Mouse (Mus musculus): ENCODE results near the gene R3hcc1l. TPM values are rescaled to one million over a fixed set of nuclear protein-coding genes. Genes with fewer than 3 reads are reported as not detected.

The R3hcc1l gene
- polyA plus RNA-seq, 1 experiment from 2014 or later: 13.7 TPM

DNA sequence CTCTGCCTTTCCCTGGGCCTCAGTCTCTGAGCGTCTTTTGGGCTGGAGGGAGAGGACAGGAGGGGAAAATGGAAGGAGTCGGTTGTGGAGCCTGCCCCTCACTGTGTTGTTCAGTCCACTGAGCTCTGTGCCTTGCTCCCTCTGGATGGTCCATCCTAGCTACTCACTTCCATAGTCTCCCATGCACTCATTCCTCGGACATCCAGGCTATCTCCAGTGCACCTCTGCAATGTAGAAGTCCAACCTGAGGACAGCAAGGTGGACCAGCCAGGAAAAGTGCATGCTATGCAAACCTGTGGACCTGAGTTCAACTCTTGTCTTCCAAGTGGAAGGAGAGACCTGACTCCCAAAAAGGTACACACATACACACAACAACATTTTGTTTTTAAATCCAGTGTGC, 82.0 kb downstream of the R3hcc1l start:
- Histone ChIP-seq H3K4me1 (ENCODE audit: control insufficient read depth, insufficient read depth, low read length) (no peaks in the 10 kb centered on the region), H3K27me3 (ENCODE audit: control insufficient read depth, insufficient read depth, low read depth, low read length) (no peaks in the 10 kb centered on the region), H3K9me3 (replicated peaks; ENCODE audit: control insufficient read depth, low read length, poor library complexity, severe bottlenecking) (no peaks in the 10 kb centered on the region), H3K36me3 (ENCODE audit: control insufficient read depth, insufficient read depth, low read length) (no peaks in the 10 kb centered on the region), H3K27ac (ENCODE audit: low read length) (no peak overlapping the region), H3K4me3 (ENCODE audit: low read depth, low read length) (no peak overlapping the region), H3K9ac (ENCODE audit: low read depth, low read length) (no peak overlapping the region), H3K4me2 (ENCODE audit: low read length) (no peak overlapping the region)
- ATAC-seq: no peak
- WGBS: 79% methylated on average over 3 of the region's 3 CpGs

DNA sequence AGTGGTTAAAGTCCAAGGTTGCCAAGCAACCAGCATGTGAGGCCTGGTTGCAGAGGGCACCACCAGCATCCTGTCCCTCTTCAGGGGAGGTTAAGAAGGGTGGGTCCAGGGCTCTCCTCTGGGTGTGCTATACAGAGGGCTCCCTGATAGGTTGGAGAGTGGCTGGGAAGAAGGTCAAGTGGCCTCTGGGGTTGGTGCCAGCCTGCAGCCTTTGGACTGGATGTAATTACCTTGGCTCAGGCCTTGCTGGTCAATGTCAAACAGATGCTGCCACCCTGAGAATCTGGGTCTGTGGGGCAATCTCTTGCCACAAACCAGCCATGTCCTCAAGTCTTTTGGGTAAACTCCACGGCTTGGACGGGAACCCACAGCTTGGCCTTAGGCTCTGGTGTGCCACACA, 82.9 kb downstream of the R3hcc1l start:
- H3K27me3 ChIP-seq (ENCODE audit: control insufficient read depth, insufficient read depth, low read depth, low read length): no peaks in the 10 kb centered on the region
- no peak for ATAC-seq
- no peak overlapping the region for H3K9ac ChIP-seq (ENCODE audit: low read depth, low read length)
- H3K4me3 ChIP-seq (ENCODE audit: low read depth, low read length): no peak overlapping the region
- no peak overlapping the region for H3K4me2 ChIP-seq (ENCODE audit: low read length)
- no peak overlapping the region for H3K27ac ChIP-seq (ENCODE audit: low read length)
- no peaks in the 10 kb centered on the region for H3K9me3 ChIP-seq (replicated peaks; ENCODE audit: control insufficient read depth, low read length, poor library complexity, severe bottlenecking)
- WGBS: 89% methylated on average over 2 of the region's 2 CpGs
- H3K36me3 ChIP-seq (ENCODE audit: control insufficient read depth, insufficient read depth, low read length): no peaks in the 10 kb centered on the region
- H3K4me1 ChIP-seq (ENCODE audit: control insufficient read depth, insufficient read depth, low read length): no peaks in the 10 kb centered on the region

- Histone ChIP-seq H3K27ac (ENCODE audit: low read length) (no peak overlapping the region), H3K36me3 (ENCODE audit: control insufficient read depth, insufficient read depth, low read length) (no peaks in the 10 kb centered on the region), H3K9ac (ENCODE audit: low read depth, low read length) (no peak overlapping the region), H3K4me3 (ENCODE audit: low read depth, low read length) (no peak overlapping the region), H3K9me3 (replicated peaks; ENCODE audit: control insufficient read depth, low read length, poor library complexity, severe bottlenecking) (no peaks in the 10 kb centered on the region), H3K27me3 (ENCODE audit: control insufficient read depth, insufficient read depth, low read depth, low read length) (no peaks in the 10 kb centered on the region), H3K4me2 (ENCODE audit: low read length) (no peak overlapping the region), H3K4me1 (ENCODE audit: control insufficient read depth, insufficient read depth, low read length) (no peaks in the 10 kb centered on the region)
- ATAC-seq: no peak
- WGBS: 79% methylated on average over 8 of the region's 8 CpGs
Observed at GRCm38 (mm10) chr19:42602041-42602440, 83.5 kb downstream of the R3hcc1l start.

DNA sequence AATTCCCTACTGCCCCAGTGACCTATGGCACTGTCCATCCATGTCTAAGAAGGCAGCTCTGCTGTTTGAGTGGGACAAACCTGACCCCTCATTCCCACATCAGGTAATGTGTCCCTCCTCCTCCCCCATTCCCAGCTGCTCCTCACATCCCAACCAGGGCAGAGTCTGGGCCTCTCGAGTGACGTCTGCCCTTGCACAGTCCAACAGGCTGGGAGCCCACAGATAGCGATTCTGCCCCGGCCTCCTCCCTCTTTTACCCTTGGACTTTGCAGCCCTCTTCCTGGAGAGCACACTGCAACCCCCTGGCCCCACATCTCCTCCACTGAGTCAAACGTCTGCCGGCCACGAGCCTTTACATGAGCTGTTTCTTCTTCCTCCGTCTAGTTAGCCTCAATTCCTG, 84.0 kb downstream of the R3hcc1l start:
- Histone ChIP-seq H3K36me3 (ENCODE audit: control insufficient read depth, insufficient read depth, low read length) (no peaks in the 10 kb centered on the region), H3K9ac (ENCODE audit: low read depth, low read length) (no peak overlapping the region), H3K27ac (ENCODE audit: low read length) (no peak overlapping the region), H3K27me3 (ENCODE audit: control insufficient read depth, insufficient read depth, low read depth, low read length) (no peaks in the 10 kb centered on the region), H3K4me2 (ENCODE audit: low read length) (no peak overlapping the region), H3K4me3 (ENCODE audit: low read depth, low read length) (no peak overlapping the region), H3K4me1 (ENCODE audit: control insufficient read depth, insufficient read depth, low read length) (no peaks in the 10 kb centered on the region), H3K9me3 (replicated peaks; ENCODE audit: control insufficient read depth, low read length, poor library complexity, severe bottlenecking) (no peaks in the 10 kb centered on the region)
- ATAC-seq: no peak
- 87% methylated on average over 8 of the region's 8 CpGs for WGBS

- Histone ChIP-seq H3K4me2 (ENCODE audit: low read length) (no peak overlapping the region), H3K9ac (ENCODE audit: low read depth, low read length) (no peak overlapping the region), H3K27me3 (ENCODE audit: control insufficient read depth, insufficient read depth, low read depth, low read length) (peaks cover 9% of the 10 kb centered on the region), H3K9me3 (replicated peaks; ENCODE audit: control insufficient read depth, low read length, poor library complexity, severe bottlenecking) (no peaks in the 10 kb centered on the region), H3K36me3 (ENCODE audit: control insufficient read depth, insufficient read depth, low read length) (no peaks in the 10 kb centered on the region), H3K27ac (ENCODE audit: low read length) (no peak overlapping the region), H3K4me1 (ENCODE audit: control insufficient read depth, insufficient read depth, low read length) (0 out of 2 replicates have a peak, but pooled peaks cover 2% of the 10 kb centered on the region), H3K4me3 (ENCODE audit: low read depth, low read length) (no peak overlapping the region)
- ATAC-seq: no peak
- 90% methylated on average over 5 of the region's 5 CpGs for WGBS
Observed at GRCm38 (mm10) chr19:42608082-42608481, 89.5 kb downstream of the R3hcc1l start.

- ATAC-seq: no peak
- 96% methylated on average over 3 of the region's 3 CpGs for WGBS
- H3K36me3 ChIP-seq (ENCODE audit: control insufficient read depth, insufficient read depth, low read length): no peaks in the 10 kb centered on the region
- H3K27ac ChIP-seq (ENCODE audit: low read length): no peak overlapping the region
- no peak overlapping the region for H3K4me3 ChIP-seq (ENCODE audit: low read depth, low read length)
- H3K9ac ChIP-seq (ENCODE audit: low read depth, low read length): no peak overlapping the region
- 0 out of 2 replicates have a peak, but pooled peaks cover 2% of the 10 kb centered on the region for H3K4me1 ChIP-seq (ENCODE audit: control insufficient read depth, insufficient read depth, low read length)
- H3K4me2 ChIP-seq (ENCODE audit: low read length): no peak overlapping the region
- H3K27me3 ChIP-seq (ENCODE audit: control insufficient read depth, insufficient read depth, low read depth, low read length): peaks cover 14% of the 10 kb centered on the region
- H3K9me3 ChIP-seq (replicated peaks; ENCODE audit: control insufficient read depth, low read length, poor library complexity, severe bottlenecking): no peaks in the 10 kb centered on the region
Observed at GRCm38 (mm10) chr19:42609716-42610115, 91.2 kb downstream of the R3hcc1l start.

DNA sequence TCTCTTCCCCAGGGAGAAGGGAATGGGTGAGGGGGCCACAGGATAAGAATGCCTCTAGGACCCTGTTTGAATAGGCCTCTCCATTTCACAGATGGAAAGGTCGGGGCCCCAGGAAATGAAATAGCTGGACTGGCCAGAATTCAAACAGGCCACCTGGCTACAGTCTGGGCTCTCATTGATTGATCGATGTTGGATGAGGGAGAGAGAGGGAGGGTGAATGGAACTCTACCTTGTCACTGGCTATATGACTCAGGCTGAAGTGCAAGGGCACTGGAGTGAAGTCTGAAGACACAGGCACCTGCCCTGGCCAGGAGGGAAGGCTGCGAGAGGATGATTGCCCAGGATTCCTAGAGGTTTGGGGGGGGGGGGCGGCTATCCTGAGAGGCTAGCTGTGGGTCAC, 93.2 kb downstream of the R3hcc1l start:
- 82% methylated on average over 4 of the region's 4 CpGs for whole genome bisulfite sequencing
- H3K4me1 ChIP-seq (ENCODE audit: control insufficient read depth, insufficient read depth, low read length): 0 out of 2 replicates have a peak, but pooled peaks cover 2% of the 10 kb centered on the region
- H3K27ac ChIP-seq (ENCODE audit: low read length): no peak overlapping the region
- H3K9me3 ChIP-seq (replicated peaks; ENCODE audit: control insufficient read depth, low read length, poor library complexity, severe bottlenecking): no peaks in the 10 kb centered on the region
- H3K27me3 ChIP-seq (ENCODE audit: control insufficient read depth, insufficient read depth, low read depth, low read length): peaks cover 14% of the 10 kb centered on the region
- no peak overlapping the region for H3K4me2 ChIP-seq (ENCODE audit: low read length)
- H3K4me3 ChIP-seq (ENCODE audit: low read depth, low read length): no peak overlapping the region
- ATAC-seq: no peak
- no peak overlapping the region for H3K9ac ChIP-seq (ENCODE audit: low read depth, low read length)
- no peaks in the 10 kb centered on the region for H3K36me3 ChIP-seq (ENCODE audit: control insufficient read depth, insufficient read depth, low read length)

- 1% methylated on average over 35 of the region's 37 CpGs for WGBS
Observed at GRCm38 (mm10) chr19:42612654-42613053, 94.1 kb downstream of the R3hcc1l start, which contains the start of gene Loxl4. Gene Loxl4 (minus strand): TSS chr19:42612813.

DNA sequence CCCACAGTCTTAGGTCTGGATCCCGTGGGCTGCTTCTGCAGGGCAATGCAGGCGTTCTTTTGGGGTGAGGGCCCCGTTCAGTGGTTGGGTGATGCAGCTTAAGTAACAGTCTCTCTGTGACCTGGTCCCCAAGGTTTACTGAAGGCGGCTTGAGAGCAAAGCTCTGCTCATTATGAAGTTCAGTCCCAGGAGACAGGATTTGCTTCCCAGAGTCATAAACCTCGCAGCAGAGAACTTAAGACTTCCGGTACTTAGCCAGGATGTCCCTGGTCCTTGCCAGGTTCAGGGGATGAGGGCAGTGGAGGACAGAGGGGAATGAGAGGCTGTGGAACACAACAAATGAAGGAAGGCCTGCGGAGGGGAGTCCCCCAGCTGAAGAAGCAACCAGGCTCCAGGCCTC, 94.6 kb downstream of the R3hcc1l start:
- H3K9ac ChIP-seq (ENCODE audit: low read depth, low read length): no peak overlapping the region
- no peak overlapping the region for H3K27ac ChIP-seq (ENCODE audit: low read length)
- H3K27me3 ChIP-seq (ENCODE audit: control insufficient read depth, insufficient read depth, low read depth, low read length): peaks cover 14% of the 10 kb centered on the region

More at GRCm38 (mm10) chr19:42612654-42613053, 94.1 kb downstream of the R3hcc1l start, which contains the start of gene Loxl4:
- Histone ChIP-seq H3K4me2 (ENCODE audit: low read length) (peak within 1 kb of the TSS; percentile 53), H3K9ac (ENCODE audit: low read depth, low read length) (peak within 1 kb of the TSS; percentile 35; the same call in 1 of the 2 replicates), H3K4me1 (ENCODE audit: control insufficient read depth, insufficient read depth, low read length) (0 out of 2 replicates have a peak, but pooled peaks cover 2% of the 10 kb centered on the region), H3K27ac (ENCODE audit: low read length) (no peak within 1 kb of the TSS), H3K36me3 (ENCODE audit: control insufficient read depth, insufficient read depth, low read length) (no peaks in the 10 kb centered on the region), H3K4me3 (ENCODE audit: low read depth, low read length) (peak within 1 kb of the TSS; percentile 28), H3K27me3 (ENCODE audit: control insufficient read depth, insufficient read depth, low read depth, low read length) (peaks cover 14% of the 10 kb centered on the region), H3K9me3 (replicated peaks; ENCODE audit: control insufficient read depth, low read length, poor library complexity, severe bottlenecking) (no peaks in the 10 kb centered on the region)
- ATAC-seq: no peak

More for the DNA sequence above, 94.6 kb downstream of the R3hcc1l start:
- no peaks in the 10 kb centered on the region for H3K9me3 ChIP-seq (replicated peaks; ENCODE audit: control insufficient read depth, low read length, poor library complexity, severe bottlenecking)
- no peak overlapping the region for H3K4me2 ChIP-seq (ENCODE audit: low read length)
- H3K4me1 ChIP-seq (ENCODE audit: control insufficient read depth, insufficient read depth, low read length): 0 out of 2 replicates have a peak, but pooled peaks cover 2% of the 10 kb centered on the region
- H3K4me3 ChIP-seq (ENCODE audit: low read depth, low read length): no peak overlapping the region
- no peaks in the 10 kb centered on the region for H3K36me3 ChIP-seq (ENCODE audit: control insufficient read depth, insufficient read depth, low read length)
- no peak for ATAC-seq
- 30% methylated on average over 7 of the region's 7 CpGs for WGBS
